Mouse (Mus musculus) MEL (cell line): ENCODE measurements at regions not wholly inside any gene's neighbourhood (a gene's known extent, or its start where the extent isn't known, plus 50 kb on each side); places are given as distances from the start of the nearest gene placed in this dataset.

Source experiments
- BHLHE40 ChIP-seq: IDR thresholded peaks from 2 replicates; pipeline ENCODE4 v1.6.1; 2012; ENCODE audit warnings: low read depth, mild to moderate bottlenecking, inconsistent platforms, low read length, improper control_type of control experiment, borderline replicate concordance
- CHD1 ChIP-seq: IDR thresholded peaks from 2 replicates; pipeline ENCODE4 v1.6.1; 2012; ENCODE audit warnings: low read depth, mild to moderate bottlenecking, inconsistent platforms, low read length, improper control_type of control experiment
- MAFK ChIP-seq: IDR thresholded peaks from 2 replicates; pipeline ENCODE4 v1.6.1; 2011; ENCODE audit warnings: low read depth, mild to moderate bottlenecking, low read length, improper control_type of control experiment, borderline replicate concordance
- POLR2AphosphoS5 ChIP-seq: IDR thresholded peaks from 2 replicates; pipeline ENCODE4 v1.6.1; 2012; ENCODE audit warnings: low read depth, borderline replicate concordance, mild to moderate bottlenecking, inconsistent platforms, low read length, moderate library complexity, mixed read lengths
- TCF12 ChIP-seq: IDR thresholded peaks from 2 replicates; pipeline ENCODE4 v1.6.1; 2014; ENCODE audit warnings: low read depth, mild to moderate bottlenecking, inconsistent platforms, low read length, improper control_type of control experiment, moderate library complexity
- ZMIZ1 ChIP-seq: IDR thresholded peaks from 2 replicates; pipeline ENCODE4 v1.6.1; 2012; ENCODE audit warnings: low read depth, mild to moderate bottlenecking, inconsistent platforms, low read length, improper control_type of control experiment, moderate library complexity

DNA sequence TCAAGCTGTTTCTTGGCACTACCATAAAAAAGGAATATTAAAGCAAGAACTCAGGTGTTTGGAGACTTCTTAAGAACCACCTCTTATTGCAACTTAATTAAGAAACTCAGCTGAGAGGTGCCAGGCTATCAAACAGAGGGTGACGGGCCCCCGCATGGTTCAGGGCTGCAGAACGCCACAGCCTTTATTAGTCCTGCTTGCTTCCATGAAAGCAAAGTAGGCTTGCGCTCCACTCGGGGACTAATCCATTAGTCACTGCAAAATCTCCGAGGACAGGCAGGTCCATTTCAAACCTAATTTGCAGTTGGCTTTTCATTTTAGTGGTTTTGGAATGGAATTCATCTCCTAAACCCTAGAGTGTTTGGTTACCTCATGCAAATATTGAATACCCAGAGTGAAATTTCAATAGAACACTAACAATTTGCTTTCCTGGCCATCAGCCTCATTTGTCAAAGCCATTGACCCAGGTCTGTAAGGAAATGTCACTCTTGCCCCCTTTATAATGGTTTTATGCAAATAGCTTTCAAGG lies 267.7 kb upstream of the Sulf2 start:
- TF ChIP-seq ZMIZ1 (no peak), TCF12 (no peak), POLR2AphosphoS5 (no peak), CHD1 (no peak), MAFK (no peak), BHLHE40 (no peak)
